Mouse (Mus musculus): Measurements from ENCODE around the gene Gimap8.
"Not testable (repeated sequence)": the region's sequence is repeated elsewhere in the genome, so short reads cannot be mapped to it uniquely, and the experiment has no call there.

The Gimap8 gene

GRCm38 (mm10) chr6:48646995-48647394 is at the start of gene Gimap8:
Gimap8 (plus strand) TSS chr6:48647234.
- in situ Hi-C loops (cut with MboI, MseI): loop anchor here (5.0 to 25.0 kb wide), 2 partner anchors 125 to 460 kb away; partner anchors contain the start of gene Gimap3

- in situ Hi-C loops (cut with MboI, MseI): no loop called here
Observed at GRCm38 (mm10) chr6:48600594-48600993, 46.4 kb upstream of the Gimap8 start.

GRCm38 (mm10) chr6:48601271-48602079 is 45.6 kb upstream of the Gimap8 start, which contains the start of gene Zfp775:
Zfp775 (plus strand) TSS chr6:48602063.
- in situ Hi-C loops (cut with MboI, MseI): no loop called here

GRCm38 (mm10) chr6:48602080-48602741 is 44.8 kb upstream of the Gimap8 start:
- in situ Hi-C loops (cut with MboI, MseI): no loop called here

GRCm38 (mm10) chr6:48608124-48608523 is 38.9 kb upstream of the Gimap8 start:
- in situ Hi-C loops (cut with MboI, MseI): no loop called here

- in situ Hi-C loops (cut with MboI, MseI): no loop called here
Observed at GRCm38 (mm10) chr6:48609512-48609911, 37.5 kb upstream of the Gimap8 start.

GRCm38 (mm10) chr6:48610657-48611056 is 36.4 kb upstream of the Gimap8 start:
- in situ Hi-C loops (cut with MboI, MseI): no loop called here

- in situ Hi-C loops (cut with MboI, MseI): no loop called here
Observed at GRCm38 (mm10) chr6:48613464-48613863, 33.6 kb upstream of the Gimap8 start.

GRCm38 (mm10) chr6:48614756-48615155 is 32.3 kb upstream of the Gimap8 start:
- in situ Hi-C loops (cut with MboI, MseI): no loop called here

GRCm38 (mm10) chr6:48620031-48620430 is 27.0 kb upstream of the Gimap8 start:
- in situ Hi-C loops (cut with MboI, MseI): no loop called here

- in situ Hi-C loops (cut with MboI, MseI): not testable (repeated sequence)
Observed at GRCm38 (mm10) chr6:48622186-48622843, 24.7 kb upstream of the Gimap8 start.

GRCm38 (mm10) chr6:48623460-48623859 is 23.6 kb upstream of the Gimap8 start:
- in situ Hi-C loops (cut with MboI, MseI): no loop called here

- in situ Hi-C loops (cut with MboI, MseI): loop anchor here (25.0 kb wide), 1 partner anchor 439 kb away; no protein-coding TSS in a partner anchor
Observed at GRCm38 (mm10) chr6:48626464-48626863, 20.6 kb upstream of the Gimap8 start, which contains the start of gene AI854703. AI854703 (plus strand) TSS chr6:48626764.

- in situ Hi-C loops (cut with MboI, MseI): loop anchor here (25.0 kb wide), 1 partner anchor 440 kb away; no protein-coding TSS in a partner anchor
Observed at GRCm38 (mm10) chr6:48626984-48627383, 20.1 kb upstream of the Gimap8 start.

GRCm38 (mm10) chr6:48627511-48627924 is 19.5 kb upstream of the Gimap8 start:
- in situ Hi-C loops (cut with MboI, MseI): loop anchor here (25.0 kb wide), 1 partner anchor 440 kb away; no protein-coding TSS in a partner anchor

GRCm38 (mm10) chr6:48628377-48628776 is 18.7 kb upstream of the Gimap8 start:
- in situ Hi-C loops (cut with MboI, MseI): loop anchor here (25.0 kb wide), 1 partner anchor 441 kb away; no protein-coding TSS in a partner anchor

GRCm38 (mm10) chr6:48628808-48629660 is 18.0 kb upstream of the Gimap8 start:
- in situ Hi-C loops (cut with MboI, MseI): loop anchor here (25.0 kb wide), 1 partner anchor 442 kb away; no protein-coding TSS in a partner anchor

GRCm38 (mm10) chr6:48629661-48630034 is 17.4 kb upstream of the Gimap8 start:
- in situ Hi-C loops (cut with MboI, MseI): loop anchor here (25.0 kb wide), 1 partner anchor 442 kb away; no protein-coding TSS in a partner anchor

GRCm38 (mm10) chr6:48630831-48631230 is 16.2 kb upstream of the Gimap8 start:
- in situ Hi-C loops (cut with MboI, MseI): loop anchor here (25.0 kb wide), 1 partner anchor 444 kb away; no protein-coding TSS in a partner anchor

GRCm38 (mm10) chr6:48635105-48635504 is 11.9 kb upstream of the Gimap8 start:
- in situ Hi-C loops (cut with MboI, MseI): loop anchor here (5.0 to 25.0 kb wide), 2 partner anchors 93 to 448 kb away; no protein-coding TSS in a partner anchor
